Mouse (Mus musculus): ENCODE data around the gene Pstk.
A peak's percentile ranks its signal among the peaks of the same experiment; 100 is the strongest.
"Not testable (repeated sequence)": the region's sequence is repeated elsewhere in the genome, so short reads cannot be mapped to it uniquely, and the experiment has no call there.

Gene Pstk

GRCm38 (mm10) chr7:131411941-131412270, 41.0 kb downstream of the Pstk start:
- no peak for DNase-seq (ENCODE audit: extremely low read depth, low read depth)

GRCm38 (mm10) chr7:131416742-131417141, 45.8 kb downstream of the Pstk start:
- not testable (repeated sequence) for DNase-seq (ENCODE audit: extremely low read depth, low read depth)

- no peak for DNase-seq (ENCODE audit: extremely low read depth, low read depth)
These were observed 46.7 kb downstream of the Pstk start for GRCm38 (mm10) chr7:131417605-131418004.

DNA sequence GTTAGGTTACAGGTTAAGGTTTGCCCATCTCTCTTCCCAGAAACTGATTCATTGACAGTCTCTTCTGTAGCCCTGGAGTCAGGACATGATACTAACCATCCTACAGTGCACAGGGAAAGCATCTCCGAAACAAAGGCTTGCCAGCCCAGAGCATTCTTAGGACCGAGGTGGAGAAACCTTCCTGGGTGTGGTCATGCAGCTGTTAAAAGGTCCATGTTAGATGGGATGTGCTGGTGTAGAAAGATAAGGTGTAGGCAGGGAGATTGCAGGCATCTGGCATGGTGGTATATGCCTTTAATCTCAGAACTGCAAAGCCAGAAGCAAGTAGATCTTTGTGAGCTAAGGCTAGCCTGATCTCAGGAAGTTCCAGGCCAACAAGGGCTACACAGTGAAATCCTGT, 54.0 kb downstream of the Pstk start:
- peak; percentile 61 for DNase-seq (ENCODE audit: extremely low read depth, low read depth)

- DNase-seq (ENCODE audit: extremely low read depth, low read depth), result no peak
These were observed 56.4 kb downstream of the Pstk start for GRCm38 (mm10) chr7:131427331-131427730.

- DNase-seq (ENCODE audit: extremely low read depth, low read depth), result peak; percentile 15
These were observed 61.3 kb downstream of the Pstk start for GRCm38 (mm10) chr7:131432244-131432643.

GRCm38 (mm10) chr7:131434276-131434675, 63.3 kb downstream of the Pstk start:
- DNase-seq (ENCODE audit: extremely low read depth, low read depth), result no peak

DNA sequence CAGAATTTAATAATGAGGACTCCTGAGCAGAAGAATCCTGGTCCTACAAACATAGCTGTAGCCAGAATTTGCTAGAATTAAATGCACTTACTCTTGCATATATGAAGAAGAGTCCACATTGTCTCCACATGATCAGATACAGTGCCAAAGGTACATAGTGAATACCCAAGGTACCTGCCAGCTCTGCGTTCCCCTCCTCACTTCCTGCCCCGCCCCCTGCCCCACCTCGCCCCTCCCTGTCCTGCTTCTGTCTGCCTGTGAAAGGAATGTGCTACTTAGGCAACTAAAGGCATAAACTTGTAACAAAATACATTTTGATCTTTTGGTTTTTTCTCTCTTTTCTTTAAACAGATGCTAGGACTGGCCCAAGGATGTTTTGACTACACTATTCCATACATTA, 66.1 kb downstream of the Pstk start:
- DNase-seq (ENCODE audit: extremely low read depth, low read depth), result no peak
